Mouse (Mus musculus) ES-E14 (cell line): ENCODE data around the gene Prnp.

Experiments used
- CHD2 ChIP-seq: IDR thresholded peaks from 2 replicates; pipeline ENCODE4 v1.6.1; 2014; ENCODE audit warnings: mild to moderate bottlenecking, low read depth, low read length, inconsistent platforms
- HCFC1 ChIP-seq: IDR thresholded peaks from 2 replicates; pipeline ENCODE4 v1.6.1; 2012; ENCODE audit warnings: low read length, inconsistent platforms, borderline replicate concordance; ENCODE audit not compliant: insufficient read depth
- MAFK ChIP-seq: IDR thresholded peaks from 2 replicates; pipeline ENCODE4 v1.6.1; 2014; ENCODE audit warnings: mild to moderate bottlenecking, low read depth, low read length, inconsistent platforms; ENCODE audit not compliant: insufficient read depth
- ZC3H11A ChIP-seq: IDR thresholded peaks from 2 replicates; pipeline ENCODE4 v1.6.1; 2012; ENCODE audit warnings: low read depth, mild to moderate bottlenecking, inconsistent platforms, low read length, borderline replicate concordance
- ZNF384 ChIP-seq: IDR thresholded peaks from 2 replicates; pipeline ENCODE4 v1.6.1; 2012; ENCODE audit warnings: low read depth, low read length, inconsistent platforms

DNA sequence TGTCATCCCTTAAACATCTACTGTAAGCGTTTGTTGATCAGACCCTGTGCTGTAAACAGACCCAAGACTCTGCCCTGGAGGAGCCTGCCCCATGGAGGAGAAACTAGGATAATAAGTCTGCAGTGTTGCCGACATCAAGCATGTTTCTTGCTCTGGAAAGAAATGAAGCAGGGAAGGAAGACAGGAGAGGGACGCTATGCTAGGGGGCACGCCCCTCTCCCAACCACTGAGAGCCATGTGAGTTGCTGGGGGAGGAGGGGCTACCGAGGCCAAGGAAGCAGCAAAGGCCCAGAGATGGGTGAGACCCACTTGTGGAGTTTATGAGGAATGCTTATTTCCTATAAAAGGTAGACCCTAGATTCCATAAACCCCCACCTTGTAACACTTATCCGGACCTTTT lies 23.3 kb downstream of the Prnp start:
- no peak for TF ChIP-seq ZC3H11A
- TF ChIP-seq HCFC1, result no peak
- no peak for TF ChIP-seq ZNF384
- no peak for TF ChIP-seq CHD2
- TF ChIP-seq MAFK, result no peak
